In the genomic region with DNA sequence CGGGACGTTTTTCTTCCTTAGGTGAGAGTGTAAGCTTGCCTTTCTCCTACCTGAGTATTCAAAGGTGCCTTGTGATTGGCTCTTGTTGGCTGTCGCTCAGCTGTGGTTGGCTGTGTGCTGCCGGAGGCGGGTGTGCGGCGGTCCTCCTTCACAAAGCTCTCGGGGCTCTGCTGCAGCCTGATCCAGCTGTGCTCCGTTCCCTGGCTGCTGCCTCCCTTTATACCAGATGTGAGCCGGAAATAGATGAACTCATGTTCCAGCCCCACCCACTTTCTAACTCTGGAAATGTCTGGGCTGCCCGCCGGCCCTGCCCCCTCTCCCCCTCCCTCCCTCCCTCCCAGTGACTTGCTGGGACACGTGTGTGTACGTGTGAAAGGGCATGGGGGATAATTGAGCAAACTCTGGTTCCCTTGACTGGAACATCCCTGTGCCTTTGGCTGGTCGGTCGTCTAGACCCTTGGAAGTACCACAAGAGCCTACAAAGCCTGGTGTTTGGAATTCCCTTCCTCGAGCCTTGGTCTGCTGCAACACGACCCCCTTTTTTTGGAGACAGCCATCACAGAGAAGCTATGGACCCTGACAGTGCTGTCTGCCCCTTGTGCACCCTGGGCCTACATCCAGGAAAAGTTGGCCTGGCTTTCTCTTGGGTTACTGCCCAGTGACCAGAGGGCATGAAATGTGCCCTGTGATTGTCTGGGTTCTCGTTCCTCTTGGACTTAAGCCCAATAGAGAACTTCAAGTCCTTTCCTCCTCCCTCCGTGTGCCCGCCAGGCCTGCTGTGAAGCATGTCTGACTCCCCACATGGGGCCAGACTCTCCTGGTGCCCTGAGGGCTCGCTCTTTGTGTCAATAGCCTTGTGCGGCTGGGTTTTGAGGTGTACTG, we compare ENCODE assay signal across 8 mouse cellular contexts. TPM values are rescaled to one million over a fixed set of nuclear protein-coding genes. Genes with fewer than 3 reads are reported as not detected.
DNase-seq lines count a peak whose midpoint lies in the region; ATAC-seq and TF ChIP-seq lines count a peak whose summit lies in the region.

TSS of gene Serpine1 (minus strand) at position 190 of the 882 bp plus-strand sequence.

- peak within 1 kb of the TSS; percentile 92 for H3K27ac ChIP-seq in ES-E14 (ENCODE audit: insufficient read depth, low read depth, low read length, poor library complexity, severe bottlenecking)
- H3K27ac ChIP-seq in brown adipose tissue, adult 24 weeks (replicated peaks; ENCODE audit: low read depth, low read length) = peak within 1 kb of the TSS; percentile 97
- H3K27ac ChIP-seq in forebrain, embryonic 12.5 days = no peak within 1 kb of the TSS
- H3K27ac ChIP-seq in heart, postnatal 0 days (ENCODE audit: low read depth) = peak within 1 kb of the TSS; percentile 91

- H3K9ac ChIP-seq in ES-E14 (ENCODE audit: insufficient read depth, low read depth, low read length, poor library complexity, severe bottlenecking) = peak within 1 kb of the TSS; percentile 72; the same call in 1 of the 2 replicates
- no peak within 1 kb of the TSS for H3K9ac ChIP-seq in forebrain, embryonic 12.5 days
- 0 out of 2 replicates have a peak within 1 kb of the TSS, but pooled peaks have one; percentile 2 for H3K9ac ChIP-seq in heart, postnatal 0 days (replicated peaks; ENCODE audit: low read depth, low read length)

- in situ Hi-C loops in ES-E14 (cut with MboI; ENCODE audit: low sequenced_read_pairs in 2 of 2, unreplicated experiment in 2 of 2) = no loop called here

- peak; percentile 81 for ATAC-seq in forebrain, embryonic 12.5 days (ENCODE audit: low FRiP score)
- ATAC-seq in heart, postnatal 0 days (ENCODE audit: insufficient read depth, low read depth) = peak; percentile 89

- H3K9me3 ChIP-seq in ES-E14 (ENCODE audit: control insufficient read depth, insufficient read depth, low read depth, low read length) = no peaks in the 10 kb centered on the region
- no peaks in the 10 kb centered on the region for H3K9me3 ChIP-seq in forebrain, embryonic 12.5 days
- H3K9me3 ChIP-seq in heart, postnatal 0 days (replicated peaks; ENCODE audit: control insufficient read depth, low read length) = no peaks in the 10 kb centered on the region

- TF ChIP-seq EP300 in heart, postnatal 0 days (IDR thresholded peaks at IDR 0.05; ENCODE audit: low read depth) = peak; percentile 85; the same call in 1 of the 2 replicates

- H3K4me1 ChIP-seq in ES-E14 (ENCODE audit: control insufficient read depth in 2 of 2, insufficient read depth in 2 of 2, low read length in 2 of 2, poor library complexity in 1 of 2) = peaks cover 4 to 35% of the 10 kb centered on the region in 2 experiments; a peak in 3 of 4 replicates
- peaks cover 20% of the 10 kb centered on the region for H3K4me1 ChIP-seq in brown adipose tissue, adult 24 weeks (ENCODE audit: control insufficient read depth, insufficient read depth, insufficient read length, low read length)
- peaks cover 6% of the 10 kb centered on the region for H3K4me1 ChIP-seq in forebrain, embryonic 12.5 days
- H3K4me1 ChIP-seq in heart, postnatal 0 days (ENCODE audit: control insufficient read depth, insufficient read depth) = peaks cover 44% of the 10 kb centered on the region

- peak within 1 kb of the TSS; percentile 37 to 51; a peak in 3 of 4 replicates for H3K4me3 ChIP-seq in ES-E14 (ENCODE audit: insufficient read depth in 1 of 2, low read depth in 1 of 2, low read length in 2 of 2, poor library complexity in 1 of 2, severe bottlenecking in 1 of 2)
- H3K4me3 ChIP-seq in brown adipose tissue, adult 24 weeks (ENCODE audit: insufficient read depth, low read depth, low read length) = peak within 1 kb of the TSS; percentile 43
- H3K4me3 ChIP-seq in forebrain, embryonic 12.5 days (replicated peaks) = peak within 1 kb of the TSS; percentile 31
- H3K4me3 ChIP-seq in heart, postnatal 0 days (ENCODE audit: low read depth, low read length) = peak within 1 kb of the TSS; percentile 38

- peaks cover 7% of the 10 kb centered on the region; the same call in 1 of the 2 replicates for H3K27me3 ChIP-seq in forebrain, embryonic 12.5 days
- H3K27me3 ChIP-seq in heart, postnatal 0 days (ENCODE audit: control insufficient read depth, insufficient read depth, low read length) = no peaks in the 10 kb centered on the region

- TF ChIP-seq CTCF in heart, postnatal 0 days (IDR thresholded peaks at IDR 0.05; ENCODE audit: low read depth) = no peak

- peak; percentile 71 for DNase-seq in ES-E14 (ENCODE audit: low read depth, low spot score)
- DNase-seq in heart, postnatal 0 days (ENCODE audit: low spot score) = peak; percentile 97
- DNase-seq in kidney, postnatal 14 days = peak; percentile 92
- peak; percentile 86 to 90 for DNase-seq in lung, adult 18-20 months
- peak; percentile 49 for DNase-seq in ovary, postnatal 10 days (ENCODE audit: low spot score)
- DNase-seq in thymus, postnatal 4 days = peak; percentile 71

- 22% methylated on average over 23 of the region's 23 CpGs for WGBS in forebrain, embryonic 12.5 days
- WGBS in heart, postnatal 0 days = 6% methylated on average over 23 of the region's 23 CpGs

- H3K4me2 ChIP-seq in forebrain, embryonic 12.5 days = peak within 1 kb of the TSS; percentile 53
- H3K4me2 ChIP-seq in heart, postnatal 0 days (ENCODE audit: low read depth, low read length) = peak within 1 kb of the TSS; percentile 56

- H3K36me3 ChIP-seq in ES-E14 (ENCODE audit: control insufficient read depth, insufficient read depth, low read length, poor library complexity, severe bottlenecking) = 0 out of 2 replicates have a peak, but pooled peaks cover 3% of the 10 kb centered on the region
- H3K36me3 ChIP-seq in forebrain, embryonic 12.5 days (replicated peaks) = no peaks in the 10 kb centered on the region
- 0 out of 2 replicates have a peak, but pooled peaks cover 5% of the 10 kb centered on the region for H3K36me3 ChIP-seq in heart, postnatal 0 days (replicated peaks; ENCODE audit: control insufficient read depth, insufficient read depth, low read length)

TF ChIP-seq in ES-E14, 5 proteins besides CTCF, POLR2A, EP300 and RAD21:
- TF ChIP-seq ZNF384 (IDR thresholded peaks at IDR 0.05; ENCODE audit: low read depth, low read length) (no peak), CHD2 (IDR thresholded peaks at IDR 0.05; ENCODE audit: low read depth, low read length) (0 out of 2 replicates have a peak, but pooled peaks have one; percentile 33)
TF ChIP-seq in ES-E14: peak in this region for 1.

RNA-seq across cellular contexts. Expression of gene Serpine1, which starts in this region (rescaled TPM):
- 91.8 and 166 TPM in 2 replicates for total RNA-seq in ES-E14 (2012; rRNA removed)
- polyA plus RNA-seq in brown adipose tissue, adult 24 weeks (2012; ENCODE audit: insufficient read depth, insufficient read length, missing spikeins) = 4.1 and 9.6 TPM in 2 replicates
- polyA plus RNA-seq in forebrain, embryonic 12.5 days (2016; fragmentation: Nextera tagmentation; extraction: Ambion mirVana) = 0.11 and 0.35 TPM in 2 replicates
- total RNA-seq in heart, postnatal 0 days (2014; rRNA removed; ENCODE audit: low replicate concordance) = 19.1 and 26.4 TPM in 2 replicates
- polyA plus RNA-seq in heart, postnatal 0 days (2015; fragmentation: Nextera tagmentation; extraction: Ambion mirVana) = 0.93 and 1.2 TPM in 2 replicates

Comparison
In these comparisons a context has a peak if more than half of its experiments do, and no peak if none do; other contexts are left out.
1. Peak in ATAC-seq, H3K4me3 ChIP-seq and H3K4me2 ChIP-seq in forebrain, embryonic 12.5 days; RNA of the gene not detected or under 1 TPM.